Mouse (Mus musculus) liver, embryonic 14 days (tissue): ENCODE data around the gene Il4i1. TPM values are rescaled to one million over a fixed set of nuclear protein-coding genes. Genes with fewer than 3 reads are reported as not detected.

Source experiments
- polyA plus RNA-seq: library from polyadenylated mRNA; depleted of rRNA; stranded (reverse); fragments of >200 nt; gene quantifications from 2 replicates; pipeline ENCODE4 v1.2.3, GENCODE M21; 2012; rRNA removed

The Il4i1 gene
- polyA plus RNA-seq = 0.40 and 0.41 TPM in 2 replicates

DNA sequence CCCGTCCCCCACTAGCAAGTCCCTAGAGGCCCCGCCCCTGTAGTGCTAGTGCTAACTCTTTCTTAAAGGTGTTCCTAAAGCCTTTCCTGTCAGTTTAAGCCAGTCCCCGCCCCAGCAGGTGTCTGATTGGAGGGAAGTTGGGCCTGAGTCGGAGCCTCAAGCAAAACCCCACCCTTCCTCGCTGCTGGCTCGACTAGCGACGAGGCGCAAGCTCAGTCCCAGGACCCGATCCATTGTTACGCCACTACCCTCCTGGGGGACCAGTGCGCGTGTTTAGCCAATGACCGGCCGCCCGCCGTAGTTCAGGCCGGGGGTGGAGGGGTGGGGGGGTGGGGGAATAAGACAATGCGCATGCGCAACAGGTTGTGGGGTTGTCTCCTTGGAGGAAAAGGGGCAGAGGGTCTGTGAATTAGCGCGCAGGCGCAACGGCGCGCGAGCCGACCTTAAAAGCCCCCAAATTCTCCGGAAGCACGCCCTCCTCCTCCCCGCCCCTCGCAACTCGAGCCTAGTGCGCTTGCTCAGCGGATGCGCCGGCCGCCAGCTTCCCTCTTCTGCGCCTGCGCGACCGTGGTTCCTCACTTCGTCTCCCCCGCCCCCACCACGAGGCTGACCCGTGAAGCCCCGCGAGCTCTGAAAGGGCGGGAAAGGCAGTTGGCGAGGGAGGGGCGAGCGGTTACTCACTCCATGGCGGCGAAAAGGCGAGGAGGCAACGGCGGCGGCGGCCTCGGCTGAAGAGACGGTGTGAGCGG lies at the start of gene Il4i1, which contains the start of gene Nup62:
Gene Il4i1 (plus strand): TSS at position 667 of the 749 bp plus-strand sequence.
Gene Nup62 (plus strand): TSS at position 368 of the 749 bp plus-strand sequence.

DNA sequence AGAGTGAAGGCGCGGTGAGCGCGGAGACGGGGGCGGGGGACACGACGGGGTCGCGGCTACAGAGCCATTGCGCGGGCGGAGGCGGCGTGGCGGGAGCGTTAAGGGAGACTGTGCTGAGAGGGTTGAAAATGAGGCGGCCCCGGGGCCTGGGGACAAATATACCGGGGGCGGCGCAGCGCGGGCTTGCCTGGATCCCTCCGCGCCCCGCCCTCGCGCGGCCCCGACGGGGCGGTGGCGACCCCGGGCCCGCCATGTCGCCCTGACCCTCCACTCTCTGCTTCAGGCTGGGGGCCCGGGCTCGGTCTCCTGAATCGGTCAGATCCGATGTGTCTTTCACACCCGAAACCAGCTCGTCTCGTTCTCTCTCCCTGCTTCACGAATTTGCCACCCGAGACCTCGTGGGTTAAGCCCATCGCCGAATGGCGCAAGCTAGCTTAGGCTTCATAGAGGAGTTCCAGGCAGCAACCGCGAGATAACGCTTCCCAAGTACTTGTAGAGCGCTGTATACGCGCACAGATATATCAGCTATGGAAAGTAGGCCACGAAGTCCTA lies 359 bp downstream of the Il4i1 start, which contains the start of gene Atf5:
Gene Atf5 (minus strand): TSS at position 189 of the 552 bp plus-strand sequence.

DNA sequence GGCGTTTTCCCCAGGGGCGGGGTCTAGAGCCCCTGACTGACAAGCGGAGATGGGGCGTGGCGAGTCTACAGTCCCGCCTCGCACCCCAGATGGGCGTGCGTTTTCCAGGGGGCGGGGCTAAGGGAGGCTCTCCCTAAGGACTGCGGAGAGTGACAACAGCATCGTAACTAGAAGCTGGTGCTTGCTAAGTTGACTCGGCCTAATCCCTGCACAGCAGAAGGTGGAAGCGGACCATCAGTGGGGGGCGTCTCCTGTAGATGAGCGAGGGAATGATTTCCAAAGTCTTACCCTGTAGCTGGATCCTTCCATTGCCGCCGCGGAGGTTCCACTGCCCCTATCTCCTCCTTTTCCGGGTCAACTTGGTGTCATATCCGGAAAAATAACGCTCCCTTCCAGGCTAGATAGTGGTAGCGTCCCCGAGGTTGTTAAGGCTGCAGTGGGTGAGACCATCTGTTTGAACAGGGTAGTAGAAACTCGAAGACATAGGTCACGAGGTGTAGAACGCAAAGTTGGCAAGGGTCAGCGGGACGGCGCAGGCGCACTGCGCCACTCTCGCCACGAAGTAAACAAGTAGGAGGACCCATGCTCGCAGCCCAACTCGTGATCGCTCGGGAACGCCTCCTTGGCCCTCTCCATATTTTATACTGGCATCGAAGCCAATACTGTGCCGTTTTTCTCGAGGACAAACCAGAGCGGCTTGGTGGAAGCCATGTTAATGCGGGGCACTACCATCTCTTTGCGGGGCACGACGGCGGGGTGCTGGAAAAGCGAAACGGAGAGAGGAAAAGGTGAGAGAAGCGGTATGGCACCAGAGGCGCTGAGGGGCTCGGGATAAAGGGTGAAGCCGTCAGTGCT lies 32.6 kb downstream of the Il4i1 start, which contains the start of the genes Akt1s1 and Tbc1d17:
Gene Akt1s1 (plus strand): TSS at position 431 of the 855 bp plus-strand sequence.
Gene Tbc1d17 (minus strand): TSS at position 519 of the 855 bp plus-strand sequence.

DNA sequence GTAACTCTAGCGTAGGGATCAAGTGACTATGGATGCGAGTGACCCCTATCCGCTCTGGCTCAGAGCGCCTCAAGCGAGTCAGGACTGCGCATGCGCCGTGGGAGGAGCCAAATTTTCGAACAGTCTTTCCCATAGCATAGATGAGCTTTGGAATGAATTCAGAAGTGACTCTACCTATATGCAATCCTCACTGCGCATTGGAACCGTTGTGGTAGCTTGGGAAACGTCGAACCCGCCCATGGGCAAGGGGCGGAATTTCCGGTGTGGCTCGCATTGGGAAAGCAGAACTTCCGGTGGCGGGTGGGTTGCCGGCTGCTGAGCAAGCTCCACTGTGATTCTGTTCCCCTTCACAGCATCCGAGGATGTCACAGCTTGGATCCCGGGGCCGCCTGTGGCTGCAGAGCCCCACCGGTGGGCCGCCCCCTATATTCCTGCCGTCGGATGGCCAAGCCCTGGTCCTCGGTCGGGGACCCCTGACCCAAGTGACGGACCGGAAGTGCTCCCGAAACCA lies 40.9 kb downstream of the Il4i1 start, which contains the start of gene Pnkp:
Gene Pnkp (plus strand): TSS at position 98 of the 511 bp plus-strand sequence.

DNA sequence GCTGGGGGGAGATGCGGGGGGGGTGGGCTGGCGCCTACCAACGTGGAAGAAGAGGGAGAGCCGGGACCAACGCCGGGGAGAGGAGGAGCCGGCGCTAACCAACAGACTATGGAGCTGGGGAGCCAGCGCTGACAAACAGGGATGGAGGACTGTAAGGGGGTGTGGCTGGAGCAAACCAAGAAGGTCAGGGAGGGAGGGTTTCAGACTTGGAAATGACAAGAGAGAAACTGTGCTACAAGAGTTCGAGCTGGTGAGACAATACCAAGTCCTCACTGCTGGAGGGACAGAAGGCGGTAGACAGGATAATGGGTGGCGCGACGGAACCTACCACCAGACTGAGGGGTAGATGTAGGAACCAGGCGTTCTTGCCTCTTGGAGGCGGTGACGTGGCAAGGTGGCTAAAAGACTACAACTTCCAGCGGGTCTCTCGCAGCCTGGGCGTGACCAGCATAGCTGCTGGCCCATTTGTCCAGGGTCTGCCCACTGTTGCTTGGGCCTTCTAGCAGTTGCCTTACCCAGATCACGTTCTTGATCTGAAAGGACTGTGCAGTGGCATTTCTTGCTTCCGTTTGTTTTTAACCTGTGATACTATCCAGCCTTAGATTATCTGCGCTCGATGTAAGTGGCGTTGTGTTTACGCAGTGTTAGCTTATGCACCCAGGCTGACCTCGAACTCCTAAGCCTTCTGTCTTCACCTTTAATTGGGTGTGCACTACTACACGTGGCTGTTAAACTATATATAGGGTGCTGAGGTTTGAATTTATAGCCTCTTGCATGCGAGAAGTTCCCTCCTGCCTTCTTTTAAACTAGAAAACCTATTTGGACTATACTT lies 53.7 kb downstream of the Il4i1 start, which contains the start of gene Ptov1:
Gene Ptov1 (minus strand): TSS at position 92 of the 832 bp plus-strand sequence.

Other genes starting within 250 kb of the Il4i1 start
- gene Napsa, start 244.0 kb upstream of the Il4i1 start, polyA plus RNA-seq = 3.9 and 5.2 TPM in 2 replicates
- gene Kcnc3, start 225.7 kb upstream of the Il4i1 start, polyA plus RNA-seq = 0.16 and 0.24 TPM in 2 replicates
- gene Myh14, start 145.5 kb upstream of the Il4i1 start, polyA plus RNA-seq = 0.08 and 0.23 TPM in 2 replicates
- not detected in 2 replicates for gene Izumo2, start 107.6 kb upstream of the Il4i1 start, polyA plus RNA-seq
- gene Vrk3, start 68.0 kb upstream of the Il4i1 start, polyA plus RNA-seq = 20.0 and 23.5 TPM in 2 replicates
- gene Zfp473, start 65.3 kb upstream of the Il4i1 start, polyA plus RNA-seq = 0.95 and 1.0 TPM in 2 replicates
- 41.2 and 48.8 TPM in 2 replicates for gene Nup62, start 299 bp upstream of the Il4i1 start, polyA plus RNA-seq
- 27.2 and 29.9 TPM in 2 replicates for gene Atf5, start 271 bp downstream of the Il4i1 start, polyA plus RNA-seq
- 22.9 and 23.0 TPM in 2 replicates for gene Akt1s1, start 32.6 kb downstream of the Il4i1 start, polyA plus RNA-seq
- 14.0 and 15.9 TPM in 2 replicates for gene Tbc1d17, start 32.7 kb downstream of the Il4i1 start, polyA plus RNA-seq
- 13.6 and 14.4 TPM in 2 replicates for gene Pnkp, start 40.8 kb downstream of the Il4i1 start, polyA plus RNA-seq
- 43.8 and 45.4 TPM in 2 replicates for gene Ptov1, start 53.4 kb downstream of the Il4i1 start, polyA plus RNA-seq
- 25.1 and 29.4 TPM in 2 replicates for gene Med25, start 76.3 kb downstream of the Il4i1 start, polyA plus RNA-seq
- gene Fuz, start 79.7 kb downstream of the Il4i1 start, polyA plus RNA-seq = 4.5 and 5.3 TPM in 2 replicates
- 59.2 and 68.7 TPM in 2 replicates for gene Ap2a1, start 113.1 kb downstream of the Il4i1 start, polyA plus RNA-seq
- 0.10 TPM in 1 of 2 replicates, not detected in the other for gene Tsks, start 126.8 kb downstream of the Il4i1 start, polyA plus RNA-seq
- 1.8 and 2.3 TPM in 2 replicates for gene Cpt1c, start 158.5 kb downstream of the Il4i1 start, polyA plus RNA-seq
- gene Prmt1, start 170.2 kb downstream of the Il4i1 start, polyA plus RNA-seq = 163 and 176 TPM in 2 replicates
- 38.0 and 41.0 TPM in 2 replicates for gene Irf3, start 181.3 kb downstream of the Il4i1 start, polyA plus RNA-seq
- 10.2 and 11.7 TPM in 2 replicates for gene Bcl2l12, start 182.3 kb downstream of the Il4i1 start, polyA plus RNA-seq
- 15.6 and 17.5 TPM in 2 replicates for gene Scaf1, start 200.0 kb downstream of the Il4i1 start, polyA plus RNA-seq
- 15.6 and 17.7 TPM in 2 replicates for gene Rras, start 201.6 kb downstream of the Il4i1 start, polyA plus RNA-seq
- 1.9 and 2.5 TPM in 2 replicates for gene Prr12, start 236.5 kb downstream of the Il4i1 start, polyA plus RNA-seq
- 26.5 and 28.7 TPM in 2 replicates for gene Nosip, start 246.0 kb downstream of the Il4i1 start, polyA plus RNA-seq
- gene Prrg2, start 246.3 kb downstream of the Il4i1 start, polyA plus RNA-seq = 7.1 and 7.9 TPM in 2 replicates